Mouse (Mus musculus) right cerebral cortex, postnatal 10 days (tissue): Measurements from ENCODE around the gene Lhpp.
"Not testable (repeated sequence)": the region's sequence is repeated elsewhere in the genome, so short reads cannot be mapped to it uniquely, and the experiment has no call there.

Experiments used
- DNase-seq, 2 experiments: peaks; one replicate each; pipeline ENCODE4 v3.0.0; 2021; ENCODE audit warnings: low spot score in 2 of 2

Lhpp gene

DNA sequence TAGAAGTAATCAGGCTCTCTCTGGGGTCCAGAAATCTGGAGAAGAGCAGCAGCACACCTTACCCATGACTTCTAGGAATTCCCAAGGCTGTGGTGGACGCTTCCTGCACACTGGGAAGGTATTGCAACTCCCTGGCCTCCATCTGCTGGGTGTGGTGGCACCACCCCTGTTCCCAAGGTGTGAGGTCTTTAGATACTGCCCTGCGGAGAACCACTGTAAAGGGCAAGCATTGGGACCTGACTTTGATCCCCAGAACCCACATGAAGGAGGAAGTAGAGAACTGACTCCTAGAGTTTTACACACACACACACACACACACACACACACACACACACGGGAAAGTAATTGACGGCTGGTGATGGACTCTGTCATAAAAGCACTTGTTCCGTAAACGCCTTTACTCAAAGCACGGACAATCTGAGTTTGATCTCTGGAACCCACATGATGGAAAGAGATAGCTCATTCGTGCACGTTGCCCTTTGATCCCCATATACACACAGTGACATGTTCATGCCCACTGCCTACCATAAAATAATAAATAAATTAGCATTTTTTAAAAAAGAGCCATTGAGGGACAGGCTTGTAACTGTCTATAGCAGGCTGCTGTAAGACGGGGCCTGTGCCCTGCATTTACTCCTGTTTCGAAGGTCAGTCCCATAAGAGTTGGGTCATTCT lies 34.3 kb downstream of the Lhpp start:
- DNase-seq = no peak

DNA sequence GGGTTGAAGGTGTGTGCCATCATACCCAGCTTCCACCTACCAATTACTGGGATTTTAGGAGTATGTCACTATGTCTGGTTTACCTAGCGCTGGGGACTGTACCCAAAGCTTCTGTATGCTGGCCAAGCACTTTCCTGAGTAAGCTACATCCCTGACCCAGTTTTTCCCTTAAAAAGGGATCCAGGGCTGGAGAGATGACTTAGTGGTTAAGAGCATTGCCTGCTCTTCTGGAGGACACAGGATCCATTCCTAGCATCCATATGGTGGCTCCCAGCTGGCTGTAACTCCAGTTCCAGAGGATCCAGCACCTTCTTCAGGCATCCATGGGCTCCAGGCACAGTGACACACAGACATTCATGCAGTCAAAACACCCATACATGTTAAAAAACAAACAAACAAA lies 36.1 kb downstream of the Lhpp start:
- DNase-seq = no peak

DNA sequence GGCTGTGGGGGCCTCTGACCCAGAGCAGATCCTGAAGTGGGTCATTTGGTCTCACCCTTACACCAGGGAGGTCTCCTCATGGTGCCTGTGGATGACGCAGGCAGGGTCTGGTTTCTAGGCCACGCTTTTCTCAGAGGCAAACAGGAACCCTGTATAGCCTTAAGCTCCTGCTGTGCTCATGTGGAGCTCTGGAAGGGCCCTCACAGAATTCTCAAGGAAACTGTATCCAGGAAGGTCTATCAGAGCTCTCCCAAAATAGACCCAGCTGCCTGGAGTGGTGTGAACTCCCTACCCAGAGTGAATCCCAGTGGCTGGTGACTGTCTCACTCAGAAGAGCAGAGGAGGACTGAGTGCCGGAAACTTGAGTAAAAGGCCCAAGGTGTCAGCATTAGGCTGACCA lies 44.0 kb downstream of the Lhpp start:
- DNase-seq = no peak

DNA sequence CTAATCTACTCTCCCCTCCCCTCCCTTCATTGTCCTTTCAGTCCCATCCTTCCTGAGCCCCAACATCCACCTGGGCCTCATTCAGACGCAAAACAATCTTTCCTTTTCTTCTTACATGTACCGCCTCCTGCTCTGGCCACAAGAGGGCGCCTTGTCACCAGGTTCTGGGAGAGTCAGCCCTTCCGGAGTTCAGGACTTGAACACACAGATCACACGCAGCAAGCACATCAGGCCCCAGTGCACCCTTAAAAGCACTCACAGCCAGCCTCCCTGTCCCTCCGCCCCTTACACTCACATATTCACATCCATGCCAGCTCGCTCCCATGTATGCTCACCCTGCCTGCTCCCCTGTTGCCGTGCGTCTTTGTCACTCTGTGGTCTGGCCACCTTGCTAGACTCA lies 45.6 kb downstream of the Lhpp start:
- peak; percentile 87 to 94 for DNase-seq

DNA sequence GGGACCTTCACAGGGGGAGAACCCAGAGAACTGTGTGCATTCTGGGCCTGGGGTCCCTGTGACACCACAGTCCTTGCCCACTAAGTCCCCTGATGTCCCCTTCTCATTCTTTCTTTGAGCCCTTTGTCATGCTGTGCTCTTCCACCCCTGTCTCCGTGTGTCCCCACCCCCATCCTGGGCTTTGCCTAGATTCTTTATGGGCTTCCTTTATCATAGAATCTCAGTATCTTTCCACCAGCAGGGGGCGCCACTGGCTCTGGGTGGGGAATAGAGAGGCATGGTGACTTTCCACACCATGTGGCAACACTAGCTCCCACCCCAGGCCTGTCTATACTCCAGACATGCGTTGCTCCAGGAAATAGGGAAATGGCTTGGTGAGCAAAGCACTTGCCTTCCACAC lies 46.1 kb downstream of the Lhpp start:
- peak; percentile 80 to 90 for DNase-seq

DNA sequence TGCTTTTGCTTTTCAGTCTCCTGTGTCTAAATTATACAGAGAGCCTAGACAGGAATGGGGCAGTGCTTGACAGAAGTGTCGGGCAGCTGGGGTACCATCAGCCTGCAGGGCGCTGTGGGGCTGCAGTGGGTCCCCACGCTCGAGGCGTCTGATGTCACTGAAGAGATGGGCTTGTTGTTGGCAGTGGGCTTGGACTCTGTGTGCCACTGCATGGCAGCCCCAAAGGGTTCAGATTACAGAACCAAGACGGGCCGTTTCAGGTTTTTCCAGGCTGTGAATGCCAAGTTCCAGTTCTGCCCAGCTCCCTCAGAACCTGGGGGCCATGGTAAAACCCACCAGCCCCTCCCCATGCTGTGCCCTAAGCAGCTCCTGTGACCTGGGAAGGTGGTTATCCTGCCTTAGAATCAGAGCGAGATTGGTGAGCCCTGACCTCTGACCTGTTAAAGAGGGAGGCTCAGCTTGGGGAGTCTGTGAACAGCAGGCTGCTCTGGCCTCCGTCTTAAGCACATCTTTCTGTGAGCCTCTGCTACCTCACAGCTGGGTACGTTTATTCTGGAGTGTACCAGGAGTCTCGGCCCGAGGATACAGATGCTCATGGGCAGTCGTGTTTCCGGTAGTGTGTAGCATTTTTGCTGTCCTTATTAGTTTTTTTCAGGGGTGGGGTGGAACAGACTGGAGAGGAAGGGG lies 47.1 kb downstream of the Lhpp start:
- no peak for DNase-seq

DNA sequence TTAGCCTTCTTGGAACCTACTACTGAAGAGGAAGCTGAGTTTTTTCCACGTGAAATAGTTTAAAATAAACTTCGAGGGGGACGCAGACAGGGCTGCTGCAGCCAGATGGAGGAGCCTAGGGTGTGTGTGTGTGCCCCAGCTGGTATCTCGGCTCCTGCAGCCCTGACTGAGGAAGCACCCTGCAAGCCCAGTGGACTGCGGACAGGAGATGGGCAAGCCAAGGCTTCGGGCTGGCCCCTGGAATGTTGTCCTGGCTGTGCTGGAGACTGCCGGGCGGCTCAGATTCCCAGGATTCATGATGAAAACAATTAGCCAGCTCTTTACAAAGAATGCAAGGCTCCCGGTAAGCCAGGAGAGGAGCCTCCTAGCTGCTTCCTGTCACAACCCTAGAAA lies 47.6 kb downstream of the Lhpp start:
- no peak for DNase-seq

DNA sequence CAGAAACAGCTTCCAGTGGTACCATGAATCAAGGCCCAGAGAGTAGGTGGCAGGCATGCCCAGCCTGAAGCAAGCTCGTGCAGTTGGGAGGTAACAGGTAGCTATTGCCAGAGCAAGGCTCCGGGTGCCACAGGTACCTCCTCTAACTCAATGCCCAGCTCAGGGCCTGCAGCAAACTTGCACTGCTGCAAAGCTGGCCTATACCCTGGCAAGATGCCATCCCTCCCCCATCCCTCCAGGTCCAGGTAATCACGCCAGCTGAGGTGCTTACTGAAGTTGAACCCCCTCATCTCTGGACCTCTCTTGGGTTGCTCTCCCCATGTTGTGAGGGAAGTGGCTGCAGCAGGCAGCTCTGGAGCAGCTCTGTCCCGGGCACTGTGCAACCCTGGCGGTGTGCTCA lies 48.2 kb downstream of the Lhpp start:
- DNase-seq = no peak

DNA sequence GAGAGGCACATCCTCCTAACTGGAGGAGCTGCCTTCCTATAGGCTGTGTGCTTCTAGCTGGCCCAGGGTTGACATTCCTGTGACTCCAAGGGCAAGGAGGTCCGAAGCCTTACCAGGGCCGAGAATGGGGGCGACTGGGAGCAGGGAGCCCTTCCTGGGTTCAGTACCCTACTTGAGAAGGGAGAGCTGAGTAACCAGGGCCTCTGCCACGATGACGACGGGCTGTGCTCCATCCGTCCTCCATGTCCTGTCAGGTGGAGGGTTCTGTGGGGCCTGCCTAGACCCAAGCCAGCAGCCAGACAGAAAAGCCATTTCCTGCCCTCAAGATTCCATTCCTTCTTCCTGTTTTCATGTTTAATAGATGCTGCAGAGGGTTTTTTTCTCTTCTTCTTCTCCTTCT lies 49.2 kb downstream of the Lhpp start:
- no peak for DNase-seq

DNA sequence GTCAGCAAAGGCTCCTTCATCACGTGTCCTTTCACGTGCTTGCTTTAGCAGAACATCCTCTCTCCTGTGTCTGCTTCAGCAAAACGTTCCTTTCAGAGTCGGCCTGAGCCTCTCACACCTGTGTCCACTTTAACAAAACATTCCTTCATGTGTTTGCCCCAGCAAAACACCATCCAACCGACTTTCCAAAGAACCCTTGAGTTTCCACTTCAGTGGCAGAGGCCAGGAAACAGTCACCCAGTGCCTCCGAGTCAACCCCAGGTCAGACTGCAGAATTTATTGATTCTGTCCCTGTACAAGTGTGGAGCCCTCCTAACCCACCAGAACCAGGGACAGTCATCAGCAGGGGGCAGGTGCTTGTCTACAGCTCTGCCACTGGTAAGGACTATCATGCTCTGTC lies 52.4 kb downstream of the Lhpp start:
- not testable (repeated sequence) for DNase-seq

DNA sequence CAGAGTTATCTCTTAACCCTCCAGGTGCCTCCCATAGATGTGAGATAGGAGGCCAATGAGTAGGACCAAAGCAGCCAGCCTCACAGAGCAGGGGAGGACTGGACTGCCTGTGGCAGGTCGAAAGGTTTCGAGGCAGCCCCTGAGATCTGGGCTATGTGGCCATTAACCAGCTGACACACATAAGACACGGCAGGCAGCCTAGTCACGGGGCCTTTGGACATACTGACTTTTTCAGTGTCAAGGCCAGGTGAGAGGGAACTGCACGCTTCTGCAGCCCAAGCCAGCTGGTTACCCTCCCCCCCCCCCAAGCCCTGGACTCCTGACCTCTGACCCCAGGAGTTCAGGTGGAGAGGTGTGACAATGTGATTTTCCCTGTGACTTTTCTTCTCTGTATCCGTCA lies 54.4 kb downstream of the Lhpp start:
- DNase-seq = no peak

DNA sequence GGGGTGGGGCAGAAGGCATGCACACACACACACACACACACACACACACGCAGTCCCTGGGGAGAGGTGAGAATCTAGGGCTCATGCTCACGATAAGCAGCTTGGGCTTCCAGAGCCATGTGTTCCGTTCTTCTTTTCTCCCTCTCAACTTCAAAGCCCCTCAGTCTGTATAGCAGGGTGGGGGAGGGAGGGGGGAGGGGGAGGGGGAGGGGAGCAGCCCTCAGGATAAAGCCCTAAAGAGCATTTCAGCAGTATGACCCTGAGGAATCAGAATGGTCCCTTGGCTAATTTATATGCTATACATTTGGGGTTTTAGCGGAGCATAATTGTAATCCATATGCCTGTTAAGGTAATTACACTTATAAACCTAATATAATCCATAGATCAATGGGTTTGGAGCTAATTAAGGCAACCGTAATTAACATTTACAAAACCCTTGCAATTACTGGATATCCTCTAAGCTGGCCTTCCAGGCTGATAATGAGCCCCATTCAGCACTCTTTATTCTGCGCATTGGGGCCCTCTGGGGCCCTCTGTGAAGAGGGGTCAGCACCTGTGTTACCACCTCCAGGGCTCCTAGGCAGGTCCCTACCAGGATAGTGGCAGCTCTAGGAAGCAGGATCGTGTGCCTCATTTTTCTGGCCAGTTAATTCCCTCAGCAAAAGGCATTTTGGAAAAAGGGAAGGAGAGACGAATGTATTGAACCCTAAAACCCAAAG lies 55.4 kb downstream of the Lhpp start:
- no peak for DNase-seq

DNA sequence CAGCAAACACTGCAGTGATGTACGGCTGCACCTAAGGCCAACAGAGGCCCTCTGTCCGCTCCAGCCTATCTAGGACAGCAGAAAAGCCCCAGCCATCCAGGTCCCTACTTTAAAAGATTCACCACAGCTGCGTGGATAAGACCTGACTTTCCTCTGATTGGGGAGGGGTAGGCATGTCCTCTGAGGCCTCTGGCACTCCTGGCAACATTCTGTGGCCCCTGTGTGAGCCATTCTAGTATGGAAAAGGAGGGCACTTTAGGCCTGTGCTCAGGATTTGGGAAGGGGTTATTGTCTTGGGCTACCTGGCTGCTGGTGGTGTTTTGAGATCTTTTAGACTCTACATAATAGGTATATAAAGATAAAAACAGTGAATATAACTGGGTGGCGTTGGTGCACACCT lies 56.1 kb downstream of the Lhpp start:
- no peak for DNase-seq

DNA sequence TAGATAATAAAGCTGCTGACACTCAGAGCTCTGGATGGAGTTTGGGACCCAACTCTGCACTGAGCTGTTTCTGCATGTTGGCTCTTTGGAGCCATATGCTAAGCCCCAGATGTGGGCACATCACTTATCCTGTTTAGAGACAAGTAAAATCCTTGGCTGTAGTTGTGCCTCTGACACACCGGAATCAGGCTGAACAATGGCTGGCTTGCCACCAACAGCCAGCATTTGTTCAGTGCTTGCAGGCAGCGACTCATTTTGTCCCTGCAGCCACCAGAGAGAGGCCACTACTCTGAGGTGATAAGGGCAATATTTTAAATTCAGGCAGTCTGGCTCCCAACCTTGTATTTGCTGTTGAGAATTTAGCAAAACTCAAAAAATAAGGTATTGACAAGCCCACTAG lies 58.2 kb downstream of the Lhpp start:
- DNase-seq = no peak

DNA sequence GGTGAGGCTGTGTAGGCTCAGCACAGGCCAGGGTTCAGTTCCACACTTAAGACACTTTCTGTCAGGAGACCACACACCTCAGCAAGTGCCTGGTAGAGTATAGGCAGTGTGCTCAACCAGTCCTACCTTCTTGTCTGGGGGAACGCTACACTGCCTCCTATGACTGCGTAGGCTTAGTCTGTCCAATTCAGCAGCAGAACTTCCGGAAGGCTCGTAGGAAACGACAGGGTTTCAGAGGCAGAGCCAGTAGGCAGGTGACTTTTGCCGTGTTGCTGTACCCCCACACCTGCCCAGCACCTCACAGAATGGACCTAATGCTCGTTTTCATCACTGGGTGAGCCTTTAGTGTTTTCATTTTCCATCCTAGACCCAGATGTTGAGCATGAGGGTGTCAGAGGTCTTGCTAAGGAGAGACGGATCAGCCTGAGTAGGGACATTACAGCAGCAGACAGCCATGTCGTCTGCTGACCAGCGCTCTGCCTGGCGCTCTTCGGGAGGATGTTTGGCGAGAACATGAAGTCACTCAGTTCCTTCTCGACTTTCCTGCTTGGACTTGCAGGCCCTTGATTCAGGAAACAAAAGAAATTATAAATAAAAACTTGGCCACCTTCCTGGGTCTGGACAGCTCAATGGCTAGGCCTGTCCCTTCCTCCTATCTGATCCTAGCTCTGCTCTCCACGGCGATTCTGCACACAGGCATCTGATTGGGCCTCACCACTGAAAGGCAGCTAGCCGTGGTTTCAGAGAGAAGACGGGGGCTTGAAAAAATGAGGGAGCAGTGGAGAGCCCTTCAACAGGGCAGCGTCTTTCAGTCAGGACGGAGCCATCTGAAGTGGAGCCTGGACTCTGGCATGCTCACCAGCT lies 59.8 kb downstream of the Lhpp start:
- no peak for DNase-seq

DNA sequence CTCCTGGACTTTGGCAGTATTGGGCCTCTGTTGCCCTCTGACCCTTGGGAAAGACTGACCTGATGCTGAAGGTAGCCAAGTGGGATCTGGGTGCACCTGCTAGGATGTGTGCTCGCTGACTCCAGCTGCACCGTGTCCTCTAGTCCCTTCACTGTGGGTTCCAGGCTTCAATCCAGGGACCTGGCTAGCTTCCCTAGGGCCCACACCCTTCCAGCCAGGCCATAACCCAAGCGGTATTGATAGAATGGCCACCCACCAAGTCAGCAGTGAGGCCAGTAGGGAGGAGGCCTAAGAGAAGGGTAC lies 60.4 kb downstream of the Lhpp start:
- DNase-seq = peak in 1 of 2 experiments; percentile 47

DNA sequence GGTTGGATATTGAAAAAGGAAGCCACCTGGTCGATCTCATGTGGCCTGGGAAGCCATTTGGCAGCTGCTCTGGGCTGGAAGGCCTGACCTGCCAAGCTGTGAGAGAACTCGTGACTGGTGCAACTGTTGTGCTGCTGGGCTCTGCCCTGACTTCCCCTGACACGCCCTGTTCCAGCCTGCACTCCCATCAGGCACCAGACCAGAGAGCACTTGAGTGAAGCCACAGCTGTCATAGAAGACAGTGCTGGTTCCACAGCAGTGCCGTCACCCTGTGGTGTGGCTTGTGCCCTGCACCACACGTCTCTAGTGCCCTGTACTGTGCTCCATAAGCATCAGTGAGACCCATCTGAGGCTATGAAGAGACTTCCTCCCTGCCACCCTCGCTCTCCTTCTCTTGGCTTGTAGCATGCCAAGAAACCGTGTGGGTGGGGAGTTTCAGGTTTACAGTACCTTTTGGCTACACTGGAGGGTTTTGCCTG lies 62.1 kb downstream of the Lhpp start:
- no peak for DNase-seq

DNA sequence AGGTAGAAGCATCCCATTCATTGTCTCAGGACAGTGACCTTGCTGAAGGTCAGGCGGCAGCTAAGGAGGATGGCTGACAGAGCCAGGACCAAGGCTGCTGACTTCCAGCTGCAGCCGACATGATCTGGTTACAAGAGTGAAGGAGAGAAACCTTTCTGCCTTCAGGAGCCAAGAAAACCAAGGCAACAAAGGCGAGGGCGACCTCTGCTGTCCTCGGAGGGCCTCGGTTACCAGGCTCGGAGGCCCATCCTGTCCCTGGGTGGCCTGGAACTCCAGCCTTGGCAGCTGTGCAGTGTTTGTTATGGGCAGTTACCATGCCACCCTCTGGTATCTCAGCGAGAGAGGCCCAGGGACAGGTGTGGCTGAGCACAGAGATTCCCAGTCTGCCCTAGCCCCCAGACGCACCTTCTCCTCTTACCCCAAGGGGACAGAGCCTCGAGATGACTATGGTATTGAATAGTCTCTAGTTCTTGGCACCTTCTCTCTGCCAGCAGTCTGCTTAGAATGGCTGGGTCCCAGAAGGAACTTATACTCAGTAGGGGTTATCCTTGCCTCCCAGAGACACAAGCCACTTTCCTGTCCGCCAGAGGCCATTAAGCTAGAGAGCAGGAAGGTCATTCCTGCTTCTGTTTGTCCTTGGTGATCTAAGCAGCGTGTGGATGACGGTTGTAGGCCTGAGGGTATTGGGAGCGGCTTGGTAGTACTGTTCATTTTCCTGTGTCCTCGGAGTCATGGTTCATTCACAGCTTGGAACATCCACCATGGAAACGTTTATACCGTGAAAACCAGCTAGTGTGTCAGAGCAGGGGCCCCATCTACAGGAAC lies 63.7 kb downstream of the Lhpp start:
- DNase-seq = no peak

DNA sequence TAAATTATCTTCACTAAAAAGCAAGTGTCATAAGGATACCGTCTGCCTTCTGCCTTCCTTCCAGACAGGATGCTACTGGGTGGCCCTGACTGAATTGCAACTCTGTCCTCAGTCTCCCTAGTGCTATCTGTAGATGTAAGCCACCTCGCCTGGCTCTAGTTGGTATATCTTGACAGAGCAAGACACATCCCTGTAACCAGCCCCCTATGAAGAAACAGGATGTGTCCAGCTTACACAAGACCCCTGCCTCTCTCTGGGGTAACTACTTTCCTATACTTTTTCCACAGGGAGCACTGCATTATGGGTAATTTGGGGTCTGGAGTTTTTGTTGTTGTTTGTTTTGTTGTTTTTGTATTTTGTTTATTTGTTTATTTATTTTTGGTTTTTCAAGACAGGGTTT lies 65.5 kb downstream of the Lhpp start:
- DNase-seq = no peak

DNA sequence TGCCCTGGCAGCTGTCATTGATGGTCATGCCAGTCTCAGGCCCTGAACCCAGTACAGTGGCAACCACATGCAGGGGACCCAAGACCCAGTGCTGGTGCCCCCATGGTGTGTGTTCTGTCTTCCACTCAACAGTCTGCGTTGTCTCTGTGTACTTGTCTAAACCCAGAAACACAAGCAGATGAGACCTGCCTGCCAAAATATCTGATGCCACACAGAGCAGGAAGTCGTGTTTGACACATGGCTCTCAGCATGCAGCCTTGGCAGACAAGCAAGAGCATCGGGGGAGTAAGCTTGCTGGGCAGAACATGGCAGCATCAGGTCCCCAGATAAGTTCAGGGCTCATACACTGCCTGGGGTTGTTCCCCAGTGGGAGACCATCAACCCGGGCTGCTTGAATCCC lies 68.7 kb downstream of the Lhpp start:
- DNase-seq = no peak

DNA sequence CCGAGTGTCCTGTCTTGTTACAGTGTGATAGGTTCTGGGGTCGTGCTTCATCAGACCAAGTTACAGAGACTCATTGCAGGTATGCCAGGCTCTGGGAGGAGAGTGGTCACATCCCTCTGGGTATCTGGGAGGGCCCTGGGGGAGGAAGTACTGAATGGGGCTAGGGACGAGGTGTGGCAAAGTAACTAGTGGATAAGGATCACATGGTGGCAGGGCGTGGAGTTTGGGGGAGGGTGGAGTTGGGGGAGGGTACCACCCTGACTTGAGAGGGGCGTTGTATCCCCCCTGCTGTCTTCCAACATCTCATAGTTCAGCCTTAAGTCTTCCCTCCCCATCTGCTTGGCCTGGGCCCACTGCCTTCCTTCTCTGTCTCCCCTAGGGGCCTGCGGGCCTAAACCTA lies 69.1 kb downstream of the Lhpp start:
- DNase-seq = no peak
